Mouse (Mus musculus) layer of hippocampus, adult 18-20 months (tissue): Measurements from ENCODE around the gene Cmtm1. TPM values are rescaled to one million over a fixed set of nuclear protein-coding genes. Genes with fewer than 3 reads are reported as not detected.

ENCODE experiments used
- total RNA-seq, 2 experiments: library from RNA; stranded (reverse); gene quantifications; 2 replicates each; pipeline ENCODE4 v1.2.3; 2021

Cmtm1 gene
- total RNA-seq, 2 experiments from 2014 or later: not detected

Other genes starting within 250 kb of the Cmtm1 start
- gene Cdh5, start 208.5 kb downstream of the Cmtm1 start, total RNA-seq: 1 to 10 TPM; 7.7 to 7.9 TPM
- gene Bean1, start 139.7 kb downstream of the Cmtm1 start, total RNA-seq: 1 to 10 TPM; 6.0 to 7.2 TPM
- gene Tk2, start 61.6 kb downstream of the Cmtm1 start, total RNA-seq: 10 to 100 TPM; 38.5 to 39.9 TPM
- gene Cklf, start 59.3 kb downstream of the Cmtm1 start, total RNA-seq: 1 to 10 TPM; 6.1 to 8.1 TPM
- gene Cmtm2a, start 17.0 kb downstream of the Cmtm1 start, total RNA-seq: not detected
- gene Gm45711, start 64 bp downstream of the Cmtm1 start, total RNA-seq: not detected
- not detected for gene Gm11020, start 11.4 kb upstream of the Cmtm1 start, total RNA-seq
- not detected for gene Cmtm2b, start 12.1 kb upstream of the Cmtm1 start, total RNA-seq
- gene Cmtm3, start 29.3 kb upstream of the Cmtm1 start, total RNA-seq: 10 to 100 TPM; 12.0 to 14.2 TPM
- 10 to 100 TPM; 63.3 to 73.1 TPM for gene Cmtm4, start 85.7 kb upstream of the Cmtm1 start, total RNA-seq
- 100 to 1,000 TPM; 258 to 289 TPM for gene Dync1li2, start 132.9 kb upstream of the Cmtm1 start, total RNA-seq
- under 1 TPM; 0.66 to 0.74 TPM for gene Terb1, start 199.8 kb upstream of the Cmtm1 start, total RNA-seq
- 10 to 100 TPM; 43.6 to 45.7 TPM for gene Nae1, start 224.5 kb upstream of the Cmtm1 start, total RNA-seq
- 10 to 100 TPM; 13.7 to 18.2 TPM for gene Car7, start 224.5 kb upstream of the Cmtm1 start, total RNA-seq